Mouse (Mus musculus): ENCODE data around the gene Stfa2l1. TPM values are rescaled to one million over a fixed set of nuclear protein-coding genes. Genes with fewer than 3 reads are reported as not detected.
"Not testable (repeated sequence)": the region's sequence is repeated elsewhere in the genome, so short reads cannot be mapped to it uniquely, and the experiment has no call there.

Stfa2l1 gene
- not detected for total RNA-seq (2022)

DNA sequence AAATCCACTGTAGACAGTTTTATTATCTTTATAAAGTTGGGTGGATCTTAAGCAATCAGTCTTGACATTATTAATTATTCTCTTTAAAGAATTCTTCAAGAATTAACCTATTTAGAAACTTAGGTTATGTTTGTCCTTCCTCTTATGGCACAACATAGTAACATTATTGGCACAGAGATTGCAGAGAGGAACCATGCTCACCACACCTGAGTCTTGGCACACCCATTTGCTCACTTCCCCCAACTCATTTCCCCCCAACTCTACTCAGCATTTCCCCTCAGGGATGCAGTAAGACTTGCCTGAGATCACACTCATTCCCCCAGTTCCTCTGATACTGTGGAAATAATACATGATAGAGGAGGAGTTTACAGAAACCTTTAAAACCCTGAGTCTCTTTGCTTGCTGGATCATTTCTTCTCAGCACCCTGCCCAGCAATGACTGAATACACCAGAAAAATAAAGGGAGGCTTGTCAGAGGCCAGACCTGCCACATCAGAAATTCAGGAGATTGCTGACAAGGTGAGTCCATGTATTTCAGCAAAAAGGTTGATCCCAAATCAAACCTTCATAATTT, at the start of gene Stfa2l1:
Gene Stfa2l1, plus strand, starts transcription at position 410 of the 574 bp plus-strand sequence.
- DNase-seq (ENCODE audit: low spot score in 2 of 2), result no peak

DNA sequence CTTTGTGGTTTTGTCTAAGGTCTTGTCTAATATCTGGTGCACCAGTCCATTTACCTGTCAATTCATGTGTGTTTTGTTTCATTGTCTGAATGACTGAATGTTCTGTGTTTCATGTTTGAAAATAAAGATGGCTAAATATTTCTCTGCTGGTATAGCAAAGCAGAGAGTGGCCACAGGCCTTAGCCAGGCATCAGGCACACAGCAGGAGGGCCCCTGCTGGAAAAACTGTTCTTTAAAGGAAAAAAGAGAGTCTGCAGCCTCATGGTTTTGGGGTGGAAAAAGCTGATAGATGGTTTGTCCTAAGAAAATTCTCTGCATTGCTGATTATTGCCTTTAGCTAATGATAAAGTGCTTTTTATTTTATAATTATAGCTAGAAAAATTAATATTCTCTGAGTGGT, 45.1 kb upstream of the Stfa2l1 start:
- not testable (repeated sequence) for DNase-seq (ENCODE audit: low spot score in 2 of 2)

DNA sequence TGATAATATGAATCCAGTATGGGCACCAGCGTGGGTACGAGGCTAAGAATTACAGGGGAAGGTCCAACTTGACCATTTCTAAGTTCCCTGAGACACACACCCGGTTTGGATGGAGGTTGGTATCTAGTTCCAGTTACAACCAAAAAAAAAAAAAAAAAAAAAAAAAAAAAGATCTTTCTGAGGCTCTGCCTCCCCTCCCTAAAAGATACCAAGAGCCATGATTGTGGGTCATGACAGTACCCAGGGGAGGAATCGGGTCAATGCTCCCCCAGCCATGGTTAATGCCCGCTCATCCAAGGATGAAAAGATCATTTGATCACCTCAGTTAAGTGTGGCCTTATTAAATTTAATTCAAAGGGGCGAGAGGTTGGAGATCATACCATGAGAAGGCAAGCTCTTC, 40.9 kb upstream of the Stfa2l1 start:
- DNase-seq (ENCODE audit: low spot score in 2 of 2), result not testable (repeated sequence)

GRCm38 (mm10) chr16:36128092-36128491, 28.5 kb upstream of the Stfa2l1 start:
- no peak for DNase-seq (ENCODE audit: low spot score in 2 of 2)

DNA sequence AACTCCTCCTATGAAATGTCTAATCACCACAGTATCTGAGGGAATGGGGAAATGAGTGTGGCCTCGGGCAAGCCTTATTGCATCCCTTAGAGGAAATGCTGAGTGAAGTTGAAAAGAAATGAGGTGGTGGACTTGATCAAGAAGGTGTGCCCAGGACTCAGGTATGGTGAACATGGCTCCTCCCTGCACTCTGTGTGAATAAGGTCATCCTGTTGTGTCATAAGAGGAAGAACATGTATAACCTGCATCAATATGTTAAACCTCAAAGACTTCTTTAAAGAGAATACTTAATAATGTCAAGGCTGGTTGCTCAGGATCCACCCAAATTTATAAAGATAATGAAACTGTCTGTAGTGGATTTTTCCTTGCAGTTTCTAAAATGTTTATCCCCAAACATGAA, 25.5 kb upstream of the Stfa2l1 start, which contains the start of gene Csta1:
Gene Csta1, minus strand, starts transcription at position 101 of the 400 bp plus-strand sequence.
- no peak for DNase-seq (ENCODE audit: low spot score in 2 of 2)

DNA sequence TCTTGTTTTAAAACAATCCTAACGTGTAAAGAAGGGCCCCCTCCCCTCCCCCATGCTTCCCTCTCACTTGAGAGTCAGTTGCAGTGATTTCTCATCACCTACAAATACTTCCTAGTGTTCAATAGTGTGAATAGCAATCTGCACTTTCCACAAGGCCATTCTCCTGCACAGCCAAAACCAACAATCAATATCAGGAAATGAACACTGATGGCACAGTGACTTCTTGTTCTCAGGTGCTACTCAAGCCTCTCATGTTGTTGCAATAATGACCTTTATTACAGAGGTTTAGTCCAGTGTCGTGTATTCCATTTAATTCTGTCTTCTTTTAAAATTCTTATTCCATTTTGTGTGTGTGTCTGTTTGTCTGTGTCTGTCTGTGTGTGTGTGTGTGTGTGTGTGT, 18.4 kb upstream of the Stfa2l1 start:
- no peak for DNase-seq (ENCODE audit: low spot score in 2 of 2)

DNA sequence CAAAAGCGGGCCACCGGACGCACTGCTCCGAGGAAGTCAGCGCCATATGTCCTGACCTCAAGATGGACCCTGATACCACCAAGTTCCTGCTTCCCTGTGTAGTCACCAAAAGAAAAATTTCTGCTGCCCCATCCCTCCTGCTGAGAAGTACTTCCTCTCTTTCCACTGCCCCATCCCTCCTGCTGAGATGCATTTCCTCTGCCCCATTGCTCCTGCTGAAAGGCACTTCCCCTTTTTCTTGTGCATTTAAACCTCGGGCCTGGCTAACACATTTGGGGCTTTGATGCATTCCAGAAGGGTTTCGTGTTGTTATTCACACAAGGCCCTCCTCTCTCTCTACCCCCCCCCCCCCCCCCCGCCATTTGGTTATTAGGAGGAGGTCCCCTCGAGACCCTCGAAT, 11.2 kb downstream of the Stfa2l1 start:
- DNase-seq (ENCODE audit: low spot score in 2 of 2), result not testable (repeated sequence)

GRCm38 (mm10) chr16:36176108-36176507, 19.5 kb downstream of the Stfa2l1 start:
- no peak for DNase-seq (ENCODE audit: low spot score in 2 of 2)

GRCm38 (mm10) chr16:36179910-36180309, 23.3 kb downstream of the Stfa2l1 start:
- no peak for DNase-seq (ENCODE audit: low spot score in 2 of 2)

DNA sequence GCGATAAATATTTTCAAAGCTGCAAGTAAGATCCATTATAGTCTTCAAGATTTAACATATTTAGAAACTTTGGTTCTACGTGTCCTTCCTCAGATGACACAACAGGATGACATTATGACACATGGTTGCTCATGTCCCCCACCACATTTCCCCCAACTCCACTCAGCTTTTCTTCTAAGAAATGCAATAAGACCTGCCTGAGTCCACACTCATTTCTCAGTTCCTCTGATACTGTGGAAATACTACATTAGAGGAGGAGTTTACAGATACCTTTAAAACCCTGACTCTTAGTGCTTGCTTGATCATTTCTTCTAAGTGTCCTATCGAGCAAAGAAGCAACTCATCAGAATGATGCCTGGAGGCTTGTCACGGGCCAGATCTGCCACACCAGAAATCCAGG, 27.3 kb downstream of the Stfa2l1 start, which contains the start of gene Gm5483:
Gene Gm5483, plus strand, starts transcription at position 301 of the 400 bp plus-strand sequence.
- not testable (repeated sequence) for DNase-seq (ENCODE audit: low spot score in 2 of 2)

- DNase-seq (ENCODE audit: low spot score in 2 of 2), result no peak
These were observed 42.6 kb downstream of the Stfa2l1 start for GRCm38 (mm10) chr16:36199226-36199625.

GRCm38 (mm10) chr16:36203846-36204245, 47.2 kb downstream of the Stfa2l1 start:
- DNase-seq (ENCODE audit: low spot score in 2 of 2), result no peak

GRCm38 (mm10) chr16:36205684-36206083, 49.1 kb downstream of the Stfa2l1 start:
- not testable (repeated sequence) for DNase-seq (ENCODE audit: low spot score in 2 of 2)

DNA sequence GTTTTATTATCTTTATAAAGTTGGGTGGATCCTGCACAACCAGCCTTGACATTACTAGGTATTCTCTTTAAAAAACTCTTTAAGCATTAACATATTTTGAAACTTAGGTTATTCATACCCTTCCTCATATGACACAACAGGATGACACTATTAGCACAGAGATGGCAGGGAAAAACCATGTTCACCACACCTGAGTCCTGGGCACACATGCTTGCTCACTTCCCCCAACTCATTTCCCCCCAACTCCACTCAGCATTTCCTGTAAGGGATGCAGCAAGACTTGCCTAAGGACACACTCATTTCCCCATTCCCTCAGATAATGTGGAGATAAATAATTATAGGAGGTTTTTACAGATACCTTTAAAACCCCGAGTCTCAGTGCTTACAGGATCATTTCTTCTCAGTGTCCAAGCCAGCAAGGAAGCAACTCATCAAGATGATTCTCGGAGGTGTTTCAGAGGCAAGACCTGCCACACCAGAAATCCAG, 53.4 kb downstream of the Stfa2l1 start, which contains the start of gene Gm5416:
Gene Gm5416, plus strand, starts transcription at position 437 of the 487 bp plus-strand sequence.
- DNase-seq (ENCODE audit: low spot score in 2 of 2), result no peak

Other genes with a start within 250 kb of the Stfa2l1 start
- gene Parp9, start 218.3 kb upstream of the Stfa2l1 start, total RNA-seq (2022), result 1 to 10 TPM; 2.6 to 4.1 (median 3.3) TPM
- 1 to 10 TPM; 3.2 to 4.3 (median 4.1) TPM for gene Dtx3l, start 217.7 kb upstream of the Stfa2l1 start, total RNA-seq (2022)
- gene Kpna1, start 178.1 kb upstream of the Stfa2l1 start, total RNA-seq (2022), result 100 to 1,000 TPM; 164 to 190 (median 172) TPM
- 1 to 10 TPM; 2.3 to 3.0 (median 2.5) TPM for gene Wdr5b, start 115.6 kb upstream of the Stfa2l1 start, total RNA-seq (2022)
- gene Fam162a, start 85.2 kb upstream of the Stfa2l1 start, total RNA-seq (2022), result 100 to 1,000 TPM; 112 to 134 (median 121) TPM
- gene Ccdc58, start 85.1 kb upstream of the Stfa2l1 start, total RNA-seq (2022), result 10 to 100 TPM; 15.3 to 33.5 (median 22.2) TPM
- not detected for gene Csta1, start 25.6 kb upstream of the Stfa2l1 start, total RNA-seq (2022)
- gene Gm5483, start 27.4 kb downstream of the Stfa2l1 start, total RNA-seq (2022), result not detected
- not detected for gene Gm5416, start 53.6 kb downstream of the Stfa2l1 start, total RNA-seq (2022)
- gene 2010005H15Rik, start 64.7 kb downstream of the Stfa2l1 start, total RNA-seq (2022), result not detected
- gene Stfa1, start 120.1 kb downstream of the Stfa2l1 start, total RNA-seq (2022), result not detected
- gene BC117090, start 177.5 kb downstream of the Stfa2l1 start, total RNA-seq (2022), result not detected
- not detected for gene BC100530, start 210.9 kb downstream of the Stfa2l1 start, total RNA-seq (2022)